Mouse (Mus musculus) heart, embryonic 16.5 days (tissue): ENCODE results near the gene Gm45713. TPM values are rescaled to one million over a fixed set of nuclear protein-coding genes. Genes with fewer than 3 reads are reported as not detected.
"Not testable (repeated sequence)": the region's sequence is repeated elsewhere in the genome, so short reads cannot be mapped to it uniquely, and the experiment has no call there.

Source experiments
- ATAC-seq: fragments of 200-750 bp; cut with Nextera tagmentation; replicated peaks from 2 replicates; pipeline ENCODE4 v1.8.0; 2017; ENCODE audit warnings: moderate number of reproducible peaks; ENCODE audit not compliant: insufficient read depth, low FRiP score; ENCODE audit errors: extremely low read depth
- H3K27ac ChIP-seq: fragments of 300-500 bp; sonication (generic); 2 replicates; pipeline ENCODE4 v1.5.1; 2014; ENCODE audit warnings: mild to moderate bottlenecking, low read length, control low read depth, moderate library complexity
- H3K27me3 ChIP-seq: fragments of 300-500 bp; sonication (generic); 2 replicates; pipeline ENCODE4 v1.6.1; 2014; ENCODE audit warnings: low read length, mixed read lengths; ENCODE audit not compliant: control insufficient read depth, insufficient read depth
- H3K36me3 ChIP-seq: fragments of 300-500 bp; sonication (generic); 2 replicates; pipeline ENCODE4 v1.6.1; 2014; ENCODE audit not compliant: control insufficient read depth, insufficient read depth
- H3K4me1 ChIP-seq: fragments of 300-500 bp; sonication (generic); 2 replicates; pipeline ENCODE4 v1.6.1; 2014; ENCODE audit warnings: low read length, mixed read lengths; ENCODE audit not compliant: control insufficient read depth, insufficient read depth
- H3K4me2 ChIP-seq: fragments of 300-500 bp; sonication (generic); 2 replicates; pipeline ENCODE4 v1.6.1; 2014; ENCODE audit warnings: low read depth, mild to moderate bottlenecking, control low read depth, low read length
- H3K4me3 ChIP-seq: fragments of 300-500 bp; sonication (generic); 2 replicates; pipeline ENCODE4 v1.5.1; 2014; ENCODE audit warnings: mild to moderate bottlenecking, control low read depth, low read length
- H3K9ac ChIP-seq: fragments of 300-500 bp; sonication (generic); 2 replicates; pipeline ENCODE4 v1.6.1; 2014; ENCODE audit warnings: low read length, control low read depth
- H3K9me3 ChIP-seq: fragments of 300-500 bp; sonication (generic); replicated peaks from 2 replicates; pipeline ENCODE4 v1.6.1; 2016; ENCODE audit warnings: low read length; ENCODE audit not compliant: control insufficient read depth
- WGBS: fragments of 180-500 bp; shearing (Covaris S2); extraction: QIAGEN DNeasy Blood & Tissue Kit; methylation state at CpG from one replicate; pipeline ENCODE4 v1.1.7; 2014; 5-methylcytosine and 5-hydroxymethylcytosine counted together
- polyA plus RNA-seq: library from polyadenylated mRNA; unstranded; fragments of >200 nt; fragmentation: Nextera tagmentation; extraction: Ambion mirVana; gene quantifications from 2 replicates; pipeline ENCODE4 v1.2.1, GENCODE M21; 2015

Gm45713 gene
- polyA plus RNA-seq, 1 experiment from 2014 or later = 0.34 TPM

- Histone ChIP-seq H3K9ac (peak overlapping the region; percentile 81), H3K9me3 (no peaks in the 10 kb centered on the region), H3K27ac (peak overlapping the region; percentile 86), H3K4me2 (peak overlapping the region; percentile 69), H3K4me1 (peaks cover 27% of the 10 kb centered on the region), H3K4me3 (peak overlapping the region; percentile 53), H3K27me3 (no peaks in the 10 kb centered on the region), H3K36me3 (peaks cover 22% of the 10 kb centered on the region)
- no peak for ATAC-seq
- WGBS = 3% methylated on average over 17 of the region's 17 CpGs
Measured at GRCm38 (mm10) chr7:45129318-45129717, 6.7 kb downstream of the Gm45713 start.

GRCm38 (mm10) chr7:45128624-45129246 is 7.3 kb downstream of the Gm45713 start, which contains the start of gene Rpl13a:
Gene Rpl13a (minus strand): TSS chr7:45128761.
- Histone ChIP-seq H3K27ac (peak within 1 kb of the TSS; percentile 86), H3K36me3 (peaks cover 22% of the 10 kb centered on the region), H3K9ac (peak within 1 kb of the TSS; percentile 97), H3K27me3 (no peaks in the 10 kb centered on the region), H3K9me3 (no peaks in the 10 kb centered on the region), H3K4me3 (peak within 1 kb of the TSS; percentile 86), H3K4me2 (peak within 1 kb of the TSS; percentile 78), H3K4me1 (peaks cover 27% of the 10 kb centered on the region)
- ATAC-seq = peak; percentile 92
- WGBS = under 1% methylated on average over 48 of the region's 48 CpGs

- no peak for ATAC-seq
- WGBS = under 1% methylated on average over 6 of the region's 6 CpGs
- H3K36me3 ChIP-seq = peaks cover 27% of the 10 kb centered on the region
Measured at GRCm38 (mm10) chr7:45127700-45128224, 8.3 kb downstream of the Gm45713 start.

GRCm38 (mm10) chr7:45126844-45127699 is 9.0 kb downstream of the Gm45713 start:
- Histone ChIP-seq H3K27ac (peak overlapping the region; percentile 85), H3K9ac (peak overlapping the region; percentile 97), H3K4me1 (peaks cover 38% of the 10 kb centered on the region), H3K27me3 (no peaks in the 10 kb centered on the region), H3K4me2 (peak overlapping the region; percentile 78), H3K9me3 (no peaks in the 10 kb centered on the region), H3K36me3 (peaks cover 34% of the 10 kb centered on the region), H3K4me3 (peak overlapping the region; percentile 86)
- ATAC-seq = no peak
- 19% methylated on average over 21 of the region's 21 CpGs for WGBS

More at GRCm38 (mm10) chr7:45127700-45128224, 8.3 kb downstream of the Gm45713 start:
- peak overlapping the region; percentile 78 for H3K4me2 ChIP-seq
- H3K27ac ChIP-seq = peak overlapping the region; percentile 85
- no peaks in the 10 kb centered on the region for H3K27me3 ChIP-seq
- H3K9me3 ChIP-seq = no peaks in the 10 kb centered on the region
- H3K9ac ChIP-seq = peak overlapping the region; percentile 97
- peaks cover 33% of the 10 kb centered on the region for H3K4me1 ChIP-seq
- peak overlapping the region; percentile 86 for H3K4me3 ChIP-seq

- Histone ChIP-seq H3K9me3 (no peaks in the 10 kb centered on the region), H3K9ac (peak overlapping the region; percentile 97), H3K27ac (peak overlapping the region; percentile 85), H3K27me3 (no peaks in the 10 kb centered on the region), H3K4me1 (peaks cover 45% of the 10 kb centered on the region), H3K4me2 (peak overlapping the region; percentile 78), H3K4me3 (peak overlapping the region; percentile 86), H3K36me3 (peaks cover 42% of the 10 kb centered on the region)
- WGBS = 71% methylated on average over 17 of the region's 17 CpGs
- no peak for ATAC-seq
Measured at GRCm38 (mm10) chr7:45126147-45126843, 9.7 kb downstream of the Gm45713 start.

GRCm38 (mm10) chr7:45125649-45126048 is 10.4 kb downstream of the Gm45713 start:
- 80% methylated on average over 5 of the region's 5 CpGs for WGBS
- H3K9me3 ChIP-seq, H3K4me2 ChIP-seq, H3K27ac ChIP-seq, H3K27me3 ChIP-seq, H3K9ac ChIP-seq, ATAC-seq, H3K4me3 ChIP-seq: not testable (repeated sequence)
- Histone ChIP-seq H3K36me3 (peaks cover 47% of the 10 kb centered on the region), H3K4me1 (peaks cover 50% of the 10 kb centered on the region)

GRCm38 (mm10) chr7:45125144-45125600 is 10.9 kb downstream of the Gm45713 start:
- Histone ChIP-seq H3K36me3 (peaks cover 49% of the 10 kb centered on the region), H3K27ac (peak overlapping the region; percentile 91; the same call in 1 of the 2 replicates), H3K4me3 (peak overlapping the region; percentile 39), H3K4me1 (peaks cover 50% of the 10 kb centered on the region), H3K4me2 (peak overlapping the region; percentile 66; the same call in 1 of the 2 replicates), H3K27me3 (no peaks in the 10 kb centered on the region), H3K9me3 (no peaks in the 10 kb centered on the region), H3K9ac (no peak overlapping the region)
- no peak for ATAC-seq
- 30% methylated on average over 7 of the region's 7 CpGs for WGBS

- WGBS = 1% methylated on average over 59 of the region's 59 CpGs
- peak within 1 kb of the TSS; percentile 98 for H3K9ac ChIP-seq
- peak within 1 kb of the TSS; percentile 91 for H3K27ac ChIP-seq
- no peaks in the 10 kb centered on the region for H3K27me3 ChIP-seq
- peak within 1 kb of the TSS; percentile 93 for H3K4me2 ChIP-seq
- H3K36me3 ChIP-seq = peaks cover 51% of the 10 kb centered on the region
- peak within 1 kb of the TSS; percentile 94 for H3K4me3 ChIP-seq
- ATAC-seq = peak; percentile 81
- peaks cover 46% of the 10 kb centered on the region for H3K4me1 ChIP-seq
- H3K9me3 ChIP-seq = no peaks in the 10 kb centered on the region
Measured at GRCm38 (mm10) chr7:45124224-45125143, 11.5 kb downstream of the Gm45713 start, which contains the start of gene Rps11. Gene Rps11 (minus strand): TSS chr7:45124439.
